Mouse (Mus musculus): ENCODE data around the gene Iqcc.

The Iqcc gene

DNA sequence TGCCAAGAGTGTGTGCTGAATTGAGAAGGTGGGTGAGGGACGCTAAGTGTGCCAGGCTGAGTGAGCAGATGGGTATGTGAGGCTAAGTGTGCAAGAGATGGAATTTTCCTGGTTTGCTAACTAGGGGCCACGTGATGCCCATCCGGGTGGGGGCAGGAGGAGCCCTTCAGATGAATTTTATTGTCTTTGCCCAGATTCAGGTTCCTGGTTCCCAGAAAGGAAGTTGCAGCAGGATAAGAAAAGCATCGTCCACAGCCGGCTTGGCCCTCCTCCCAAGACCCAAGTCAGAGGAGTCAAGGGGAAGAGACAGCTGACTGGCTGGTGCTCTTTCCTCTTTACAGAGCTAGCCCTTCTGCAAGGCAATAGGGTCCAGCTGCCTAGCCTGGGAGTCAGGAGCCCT is 40.4 kb downstream of the Iqcc start, which contains the start of gene Fam167b:
TSS of gene Fam167b (minus strand) at position 84 of the 400 bp plus-strand sequence.
- no peak for DNase-seq (ENCODE audit: low read depth)

DNA sequence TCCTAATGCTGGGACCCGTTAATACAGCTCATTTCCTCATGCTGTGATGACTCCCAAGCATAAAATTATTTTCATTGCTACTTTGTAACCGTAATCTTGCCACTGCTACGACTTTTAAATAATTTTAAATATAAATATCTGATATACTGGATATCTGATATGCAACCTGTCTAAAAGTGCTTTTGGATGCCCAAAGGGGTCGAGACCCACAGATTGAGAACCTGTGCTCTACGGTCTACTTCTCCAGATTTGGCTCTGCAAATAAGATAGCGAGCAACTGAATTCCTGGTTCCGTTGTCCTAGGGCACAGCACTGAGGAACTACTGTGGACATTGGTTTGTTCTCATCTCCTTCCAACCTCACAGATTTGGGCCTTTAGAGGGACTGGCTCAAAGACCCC is 41.2 kb downstream of the Iqcc start:
- DNase-seq (ENCODE audit: low read depth) = no peak

DNA sequence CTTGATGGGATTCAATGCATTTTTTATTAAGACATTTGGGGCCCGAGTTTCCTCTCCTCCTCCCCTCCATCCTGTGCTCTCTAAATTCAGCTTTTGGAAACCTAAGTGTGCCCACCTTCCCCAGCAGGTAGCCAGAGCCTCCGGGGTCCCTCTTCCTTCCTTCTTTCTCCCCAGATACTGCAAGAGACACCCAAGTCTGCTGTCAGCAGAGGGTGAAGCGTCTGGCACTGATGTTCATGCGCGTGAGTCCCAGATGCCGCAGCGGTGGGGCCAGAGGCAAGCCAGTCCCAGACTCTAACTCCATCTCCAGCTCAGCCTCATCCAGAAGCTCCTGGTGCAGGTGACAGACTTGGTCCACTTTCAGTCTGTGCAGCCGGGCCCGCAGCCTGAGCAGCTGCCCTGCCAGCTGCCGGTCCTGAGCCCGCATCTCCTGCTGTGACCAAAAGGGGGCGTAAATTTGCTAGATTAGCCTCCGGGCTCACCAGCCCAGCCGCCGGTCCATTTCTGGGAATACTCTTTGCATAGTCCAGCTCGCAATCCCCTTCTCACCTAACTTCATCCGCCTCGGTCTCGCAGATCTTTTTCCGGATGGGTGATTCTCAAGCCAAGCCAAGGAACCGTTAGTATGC is 41.9 kb downstream of the Iqcc start:
- DNase-seq (ENCODE audit: low read depth) = peak; percentile 61

DNA sequence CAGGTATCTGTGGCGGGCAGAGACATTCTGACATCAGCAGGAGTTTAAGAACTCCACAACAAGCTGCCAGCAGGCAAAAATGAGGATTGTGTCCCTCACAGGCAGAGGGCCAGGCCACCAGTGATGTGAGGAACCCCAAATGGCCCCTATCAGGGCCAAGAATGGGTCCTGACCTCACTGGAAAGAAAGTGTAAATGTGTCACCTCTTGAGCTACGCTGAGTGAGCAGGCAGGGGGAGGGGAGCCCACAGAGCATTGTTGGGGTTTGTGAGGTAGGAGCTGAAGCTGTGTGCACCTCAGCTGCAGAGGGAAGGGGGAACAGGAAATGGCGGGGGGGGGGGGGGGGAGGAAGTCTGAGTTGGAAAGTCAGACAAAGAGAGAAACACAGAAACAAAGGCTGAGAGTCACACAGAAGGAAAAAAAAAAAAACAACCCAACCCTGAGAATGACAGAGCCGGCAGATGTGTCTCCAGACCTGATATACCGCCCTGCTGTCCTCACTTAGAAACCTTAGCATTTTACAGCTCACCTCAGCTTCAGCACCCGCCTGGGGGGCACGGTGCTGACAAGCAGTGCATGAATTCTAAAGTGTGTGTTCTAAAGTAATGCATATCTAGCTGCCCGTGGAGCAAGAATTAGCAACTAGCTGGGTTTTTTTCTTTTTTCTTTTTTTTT is 43.6 kb downstream of the Iqcc start:
- DNase-seq (ENCODE audit: low read depth) = peak; percentile 80

DNA sequence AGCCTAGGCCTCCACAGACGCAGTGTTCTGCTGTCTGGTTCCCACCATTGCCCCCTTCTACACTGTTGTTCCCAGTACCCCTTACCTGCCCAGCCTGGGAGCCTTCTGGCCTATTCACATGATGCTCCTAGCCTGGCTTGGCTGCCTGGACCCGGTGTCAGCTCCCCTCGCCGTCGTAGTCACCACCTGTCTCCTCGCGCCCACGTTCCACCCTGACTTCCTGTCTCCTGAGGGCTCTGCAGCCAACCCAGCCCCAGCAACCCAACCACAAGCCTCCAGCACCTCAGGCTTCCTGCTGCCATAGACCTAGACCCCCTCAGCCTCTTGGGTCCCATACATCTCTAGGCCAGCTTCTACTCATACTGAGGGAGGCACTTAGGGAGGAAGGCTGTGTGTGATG is 45.5 kb downstream of the Iqcc start, which contains the start of gene Lck:
TSS of gene Lck (minus strand) at position 212 of the 400 bp plus-strand sequence.
- DNase-seq (ENCODE audit: low read depth) = no peak

DNA sequence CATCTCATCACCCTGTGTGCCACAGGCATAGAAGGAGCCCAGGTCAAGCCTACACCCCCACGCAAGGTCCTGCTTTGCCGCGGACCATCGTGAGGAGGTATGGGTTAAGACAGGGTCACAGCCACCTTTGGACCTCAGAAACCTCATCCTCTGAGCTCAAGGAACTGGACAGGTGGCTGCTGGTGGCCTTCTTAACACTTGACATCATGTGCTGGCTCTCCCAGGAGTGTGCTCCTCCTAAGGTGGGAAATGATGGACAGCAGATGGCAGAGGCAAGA is 45.9 kb downstream of the Iqcc start:
- DNase-seq (ENCODE audit: low read depth) = no peak

DNA sequence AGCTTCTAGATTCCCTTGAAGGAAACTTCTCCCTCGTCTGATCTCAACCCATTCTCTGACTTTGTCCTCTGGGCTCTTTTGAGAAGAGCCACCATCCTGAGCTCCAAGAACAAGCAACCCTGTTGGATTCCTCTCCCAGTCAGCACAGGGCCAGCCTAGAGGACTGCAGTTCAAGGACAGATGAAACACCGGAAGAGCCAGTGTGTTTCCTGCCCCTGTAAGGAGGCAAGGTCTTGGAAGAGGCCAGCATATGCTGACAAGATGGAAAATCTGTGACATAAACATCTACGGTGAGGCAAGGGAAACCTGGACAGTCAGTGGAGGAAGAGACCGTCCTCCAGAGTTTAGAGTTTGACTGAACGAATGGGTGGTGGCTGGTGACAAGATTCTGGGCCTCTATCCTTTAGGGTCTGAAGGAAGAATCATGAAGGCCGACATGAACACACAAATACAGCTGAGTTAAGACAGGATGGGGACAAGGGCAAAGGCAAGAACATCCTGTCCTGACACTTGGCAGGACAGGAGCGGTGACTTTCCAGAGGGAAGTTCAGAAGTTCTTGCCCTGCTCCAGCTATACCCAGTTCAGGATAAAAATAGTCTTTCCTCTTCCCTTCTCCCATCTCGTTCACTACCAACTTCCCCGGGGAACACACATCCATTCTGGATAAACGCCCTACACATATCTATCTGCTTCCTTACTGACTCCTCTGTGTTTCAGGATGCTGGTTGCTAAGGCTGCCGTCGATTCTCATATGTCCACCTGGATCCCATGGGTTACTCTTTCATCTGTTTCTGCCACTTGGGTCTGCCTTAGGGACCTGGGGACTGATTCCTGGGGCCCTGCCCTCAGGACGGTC is 46.4 kb downstream of the Iqcc start:
- no peak for DNase-seq (ENCODE audit: low read depth)

DNA sequence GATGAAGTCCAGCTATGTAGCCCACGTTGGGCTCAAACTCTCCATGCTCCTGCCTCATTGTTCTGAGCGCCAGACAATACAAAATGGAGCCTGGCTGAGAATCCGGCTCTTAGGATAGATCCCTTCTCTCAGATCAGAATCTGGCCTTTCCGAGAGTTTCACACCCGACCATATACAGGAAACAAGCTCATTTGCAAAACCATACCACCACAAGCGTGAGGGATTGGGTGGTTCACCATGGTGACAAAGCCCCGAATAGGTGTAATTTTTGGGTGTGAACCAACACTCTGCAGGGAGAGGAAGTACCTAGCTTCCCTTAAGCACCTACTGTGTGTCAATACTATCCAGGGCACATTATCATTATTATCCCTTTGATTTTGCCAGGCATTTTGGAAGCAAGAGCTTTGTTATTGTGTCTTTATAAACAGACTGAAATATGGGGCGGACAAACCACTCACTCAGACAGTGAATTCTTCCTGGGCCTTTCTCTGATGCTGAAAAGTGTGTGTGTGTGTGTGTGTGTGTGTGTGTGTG is 47.3 kb downstream of the Iqcc start:
- DNase-seq (ENCODE audit: low read depth) = no peak

DNA sequence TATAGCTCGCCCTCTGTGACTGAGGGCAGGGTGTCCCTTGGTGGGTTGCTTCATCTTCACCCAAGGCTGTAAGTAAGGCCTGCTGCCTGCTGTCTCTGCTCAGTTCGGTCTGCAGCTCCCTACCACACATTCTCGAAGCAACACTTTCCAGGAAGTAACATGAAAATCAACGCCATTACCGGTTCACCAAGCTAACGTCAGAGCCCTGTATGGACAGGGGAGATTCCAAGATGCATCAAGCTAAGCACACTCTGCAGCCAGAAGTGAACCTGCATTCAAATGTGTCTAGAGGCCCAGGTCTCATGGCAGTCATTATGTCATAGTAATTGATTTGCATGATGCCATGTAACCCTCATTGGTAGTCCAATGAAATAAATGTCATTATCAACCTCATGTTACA is 48.9 kb downstream of the Iqcc start:
- no peak for DNase-seq (ENCODE audit: low read depth)

DNA sequence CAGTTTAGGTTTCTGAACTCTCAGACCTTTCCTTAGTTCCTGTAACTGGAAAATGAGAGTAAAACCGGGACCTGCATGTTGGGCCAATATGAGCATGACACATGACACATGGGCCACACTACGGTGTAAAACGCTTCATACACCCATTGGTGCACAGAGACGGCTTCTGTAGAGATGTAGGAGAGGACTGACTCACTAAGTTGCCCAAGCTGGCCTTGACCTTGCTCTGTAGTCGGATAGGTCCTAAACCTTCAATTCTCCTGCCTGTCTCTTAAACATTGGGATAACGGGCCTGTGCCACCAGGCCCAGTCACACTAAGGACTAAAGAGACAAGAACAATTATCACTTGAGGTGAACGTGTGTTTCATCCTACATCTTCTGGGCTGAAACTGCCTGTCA is 50.5 kb downstream of the Iqcc start:
- DNase-seq (ENCODE audit: low read depth) = no peak

DNA sequence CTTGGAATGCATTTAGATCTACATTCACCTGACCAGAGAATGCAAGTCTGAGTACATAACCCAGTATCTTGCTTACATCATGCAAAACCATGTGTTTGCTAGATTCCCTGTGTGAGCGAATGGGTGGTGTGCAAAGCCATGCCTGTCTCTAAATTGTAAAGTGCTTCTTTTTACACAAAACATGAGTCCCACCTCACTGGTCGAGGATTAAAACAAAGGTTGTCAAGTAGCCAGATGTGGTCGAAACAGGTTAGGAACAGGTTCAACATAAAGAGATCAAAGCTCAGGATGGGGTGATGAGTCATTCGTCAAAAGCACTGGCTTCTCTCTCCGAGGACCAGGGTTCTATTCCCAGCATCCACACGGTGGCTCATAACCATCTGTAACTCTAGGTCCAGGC is 53.8 kb downstream of the Iqcc start:
- no peak for DNase-seq (ENCODE audit: low read depth)
